Mouse (Mus musculus) midbrain, embryonic 14.5 days (tissue): ENCODE data around the gene Fzd9. TPM values are rescaled to one million over a fixed set of nuclear protein-coding genes. Genes with fewer than 3 reads are reported as not detected.

ENCODE experiments used
- ATAC-seq: fragments of 200-750 bp; cut with Nextera tagmentation; 2 replicates; pipeline ENCODE4 v1.8.0; 2017; ENCODE audit warnings: moderate number of reproducible peaks, moderate library complexity; ENCODE audit not compliant: low FRiP score, low TSS enrichment
- DNase-seq: peaks from one replicate; pipeline ENCODE4 v3.0.0-alpha.2; 2015
- H3K27ac ChIP-seq: fragments of 300-500 bp; sonication (generic); replicated peaks from 2 replicates; pipeline ENCODE4 v1.5.1; 2014; ENCODE audit warnings: mild to moderate bottlenecking, low read depth, low read length, moderate library complexity
- H3K27me3 ChIP-seq: fragments of 300-500 bp; sonication (generic); 2 replicates; pipeline ENCODE4 v1.6.1; 2014; ENCODE audit warnings: low read length, control low read depth, mixed read lengths; ENCODE audit not compliant: control insufficient read depth, insufficient read depth
- H3K36me3 ChIP-seq: fragments of 300-500 bp; sonication (generic); 2 replicates; pipeline ENCODE4 v1.6.1; 2014; ENCODE audit warnings: low read length, control low read depth; ENCODE audit not compliant: control insufficient read depth, insufficient read depth
- H3K4me1 ChIP-seq: fragments of 300-500 bp; sonication (generic); 2 replicates; pipeline ENCODE4 v1.6.1; 2014; ENCODE audit warnings: mild to moderate bottlenecking, antibody characterized with exemption, low read length, control low read depth; ENCODE audit not compliant: control insufficient read depth, insufficient read depth
- H3K4me2 ChIP-seq: fragments of 300-500 bp; sonication (generic); 2 replicates; pipeline ENCODE4 v1.6.1; 2014; ENCODE audit warnings: mild to moderate bottlenecking, low read length, moderate library complexity
- H3K4me3 ChIP-seq: fragments of 300-500 bp; sonication (generic); replicated peaks from 2 replicates; pipeline ENCODE4 v1.5.1; 2014; ENCODE audit warnings: low read depth, low read length
- H3K9ac ChIP-seq: fragments of 300-500 bp; sonication (generic); replicated peaks from 2 replicates; pipeline ENCODE4 v1.6.1; 2014; ENCODE audit warnings: mild to moderate bottlenecking, low read length, moderate library complexity
- H3K9me3 ChIP-seq: fragments of 300-500 bp; sonication (generic); 2 replicates; pipeline ENCODE4 v1.6.1; 2016; ENCODE audit warnings: low read length, control low read depth, mixed read lengths; ENCODE audit not compliant: control insufficient read depth
- WGBS: fragments of 180-500 bp; shearing (Covaris S2); extraction: QIAGEN DNeasy Blood & Tissue Kit; methylation state at CpG from one replicate; pipeline ENCODE4 v1.1.7; 2014; 5-methylcytosine and 5-hydroxymethylcytosine counted together
- microRNA-seq: library from miRNA; unstranded; fragments of <30 nt; microRNA quantifications from one replicate; pipeline ENCODE4, GENCODE M21; 2016
- polyA plus RNA-seq: library from polyadenylated mRNA; unstranded; fragments of >200 nt; fragmentation: Nextera tagmentation; extraction: Ambion mirVana; gene quantifications from 2 replicates; pipeline ENCODE4 v1.2.1, GENCODE M21; 2014

The Fzd9 gene
- polyA plus RNA-seq, 1 experiment from 2014 or later: 8.7 TPM

DNA sequence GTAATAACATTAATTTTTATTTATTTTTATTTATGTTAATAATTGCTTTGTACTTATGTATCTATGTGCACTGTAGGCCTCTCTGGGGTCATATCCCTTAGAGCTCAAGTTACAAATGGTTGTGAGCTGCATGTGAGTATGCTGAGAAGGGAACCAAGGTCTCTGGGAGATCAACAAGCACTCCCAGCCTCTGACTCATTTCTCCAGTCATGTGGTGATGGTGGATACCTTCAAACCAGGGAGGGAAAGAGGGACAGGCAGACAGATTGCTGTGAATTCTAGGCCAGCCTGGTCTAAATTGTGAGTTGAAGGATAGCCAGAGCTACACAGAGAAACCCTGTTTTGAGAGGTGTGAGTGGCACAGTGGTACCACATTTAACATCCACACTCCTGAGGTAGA, 30.1 kb downstream of the Fzd9 start:
- Histone ChIP-seq H3K36me3 (peaks cover 86% of the 10 kb centered on the region), H3K9ac (no peak overlapping the region), H3K27ac (no peak overlapping the region), H3K4me3 (no peak overlapping the region), H3K27me3 (no peaks in the 10 kb centered on the region), H3K4me2 (no peak overlapping the region), H3K9me3 (no peaks in the 10 kb centered on the region), H3K4me1 (no peaks in the 10 kb centered on the region)
- ATAC-seq (no peak), DNase-seq (no peak)

DNA sequence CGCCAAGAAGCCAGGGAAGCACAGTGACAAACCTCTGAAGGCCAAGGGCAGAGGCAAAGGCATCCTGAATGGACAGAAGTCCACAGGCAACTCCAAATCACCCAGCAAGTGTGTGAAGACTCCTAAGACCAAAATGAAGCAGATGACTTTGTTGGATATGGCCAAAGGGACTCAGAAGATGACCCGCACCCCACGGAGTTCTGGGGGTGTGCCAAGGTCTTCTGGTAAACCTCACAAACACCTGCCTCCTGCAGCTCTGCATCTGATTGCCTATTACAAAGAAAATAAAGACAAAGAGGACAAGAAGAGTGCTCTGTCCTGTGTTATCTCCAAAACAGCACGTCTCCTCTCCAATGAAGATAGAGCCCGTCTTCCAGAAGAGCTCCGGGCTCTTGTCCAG, 34.2 kb downstream of the Fzd9 start:
- Histone ChIP-seq H3K9ac (no peak overlapping the region), H3K4me3 (no peak overlapping the region), H3K36me3 (peaks cover 93% of the 10 kb centered on the region), H3K4me1 (no peaks in the 10 kb centered on the region), H3K27ac (no peak overlapping the region), H3K27me3 (no peaks in the 10 kb centered on the region), H3K4me2 (no peak overlapping the region), H3K9me3 (no peaks in the 10 kb centered on the region)
- 95% methylated on average over 6 of the region's 6 CpGs for WGBS
- no peak for ATAC-seq
- no peak for DNase-seq

DNA sequence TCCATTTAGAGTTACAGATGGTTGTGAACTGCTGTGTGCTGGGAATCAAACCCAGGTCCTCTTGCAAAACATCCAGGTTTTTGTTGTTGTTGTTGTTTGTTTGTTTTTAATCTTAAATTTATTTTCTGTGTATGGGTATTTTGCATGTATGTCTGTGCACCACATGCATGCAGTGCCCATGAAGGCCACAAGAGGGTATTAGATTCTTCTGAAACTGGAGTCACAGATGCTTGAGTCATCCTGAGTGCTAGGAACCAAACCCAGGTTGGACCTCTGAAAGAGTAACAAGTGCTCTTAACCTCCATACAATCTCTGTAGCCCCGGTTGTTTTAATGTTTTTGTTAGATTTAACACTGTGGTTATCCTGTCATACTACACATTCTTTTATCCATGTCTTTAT, 42.8 kb downstream of the Fzd9 start:
- H3K36me3 ChIP-seq: peaks cover 92% of the 10 kb centered on the region
- H3K4me2 ChIP-seq: no peak overlapping the region
- DNase-seq (peak; percentile 17), ATAC-seq (no peak)
- H3K27ac ChIP-seq: no peak overlapping the region
- no peaks in the 10 kb centered on the region for H3K4me1 ChIP-seq
- WGBS: 95% methylated on average over 1 of the region's 1 CpGs
- H3K27me3 ChIP-seq: no peaks in the 10 kb centered on the region
- H3K4me3 ChIP-seq: no peak overlapping the region
- no peaks in the 10 kb centered on the region for H3K9me3 ChIP-seq
- H3K9ac ChIP-seq: no peak overlapping the region

DNA sequence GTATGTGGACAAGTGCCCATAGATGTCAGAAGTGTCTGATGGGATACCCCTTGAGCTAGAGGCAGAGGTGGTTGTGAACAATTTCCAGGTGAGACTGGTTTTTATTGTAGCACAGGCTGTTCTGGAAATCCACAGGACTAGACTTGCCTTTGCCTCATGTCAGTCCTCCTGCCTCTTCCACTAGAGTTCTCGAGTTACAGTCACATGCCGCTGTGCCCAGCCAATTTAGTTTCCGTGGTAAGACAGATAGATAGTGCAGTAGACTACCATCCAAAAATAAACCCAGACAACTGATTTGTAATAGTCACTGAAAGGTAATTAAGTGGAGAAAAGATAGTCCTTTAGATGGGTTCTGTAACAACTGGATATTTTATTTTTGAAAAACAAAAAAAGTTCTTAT, 48.3 kb downstream of the Fzd9 start:
- 94% methylated on average over 3 of the region's 3 CpGs for WGBS
- Histone ChIP-seq H3K9ac (no peak overlapping the region), H3K4me2 (no peak overlapping the region), H3K27me3 (no peaks in the 10 kb centered on the region), H3K4me1 (no peaks in the 10 kb centered on the region), H3K36me3 (peaks cover 82% of the 10 kb centered on the region), H3K27ac (no peak overlapping the region), H3K9me3 (no peaks in the 10 kb centered on the region), H3K4me3 (no peak overlapping the region)
- ATAC-seq: no peak
- no peak for DNase-seq

Small RNA genes lying within 50 kb of the gene (microRNA-seq; reads per million reads assigned to microRNA genes)
- not detected for gene Gm25315

Other genes starting within 250 kb of the Fzd9 start
- 58.0 and 81.5 TPM in 2 replicates for gene Abhd11, start 242.1 kb downstream of the Fzd9 start, polyA plus RNA-seq
- 106 and 137 TPM in 2 replicates for gene Stx1a, start 227.7 kb downstream of the Fzd9 start, polyA plus RNA-seq
- gene Dnajc30, start 187.0 kb downstream of the Fzd9 start, polyA plus RNA-seq: 47.3 and 49.3 TPM in 2 replicates
- gene Bud23, start 186.3 kb downstream of the Fzd9 start, polyA plus RNA-seq: 63.8 and 71.7 TPM in 2 replicates
- 33.4 and 40.7 TPM in 2 replicates for gene Vps37d, start 173.0 kb downstream of the Fzd9 start, polyA plus RNA-seq
- 0.43 and 0.68 TPM in 2 replicates for gene Mlxipl, start 161.3 kb downstream of the Fzd9 start, polyA plus RNA-seq
- 10.7 and 15.3 TPM in 2 replicates for gene Tbl2, start 101.6 kb downstream of the Fzd9 start, polyA plus RNA-seq
- 38.8 and 43.0 TPM in 2 replicates for gene Bcl7b, start 82.9 kb downstream of the Fzd9 start, polyA plus RNA-seq
- gene Baz1b, start 64.0 kb downstream of the Fzd9 start, polyA plus RNA-seq: 30.1 and 43.9 TPM in 2 replicates
- gene Fkbp6, start 98.8 kb upstream of the Fzd9 start, polyA plus RNA-seq: 0.38 TPM in 1 of 2 replicates, not detected in the other
- not detected in 2 replicates for gene Trim50, start 102.1 kb upstream of the Fzd9 start, polyA plus RNA-seq
- gene Nsun5, start 118.7 kb upstream of the Fzd9 start, polyA plus RNA-seq: 21.9 and 30.9 TPM in 2 replicates
- 14.4 and 15.2 TPM in 2 replicates for gene Pom121, start 143.3 kb upstream of the Fzd9 start, polyA plus RNA-seq